Mouse (Mus musculus) C2C12 (cell line): ENCODE data around the gene Atp13a2. TPM values are rescaled to one million over a fixed set of nuclear protein-coding genes. Genes with fewer than 3 reads are reported as not detected.

ENCODE experiments used
- H3K27me3 ChIP-seq: one replicate; pipeline ENCODE4 v1.6.1; 2011; ENCODE audit not compliant: control insufficient read depth, insufficient read depth, insufficient read length
- H3K36me3 ChIP-seq: one replicate; pipeline ENCODE4 v1.6.1; 2011; ENCODE audit not compliant: control insufficient read depth, insufficient read depth
- H3K4me3 ChIP-seq: one replicate; pipeline ENCODE4 v1.5.1; 2011; ENCODE audit warnings: mild to moderate bottlenecking, control low read depth; ENCODE audit not compliant: poor library complexity, insufficient read depth, severe bottlenecking
- H3K79me2 ChIP-seq: one replicate; pipeline ENCODE4 v1.6.1; 2011; ENCODE audit not compliant: control insufficient read depth, insufficient read depth
- H3K79me3 ChIP-seq: one replicate; pipeline ENCODE4 v1.6.1; 2011; ENCODE audit warnings: low read depth, control low read depth
- H3ac ChIP-seq: one replicate; pipeline ENCODE3; 2011; ENCODE audit warnings: low read depth; ENCODE audit not compliant: control insufficient read depth, insufficient read length
- CEBPB ChIP-seq: IDR thresholded peaks from one replicate; pipeline ENCODE4 v1.6.1; 2011; ENCODE audit warnings: low read depth, mild to moderate bottlenecking, control low read depth, moderate library complexity
- CTCF ChIP-seq: IDR thresholded peaks from one replicate; pipeline ENCODE4 v1.5.1; 2011; ENCODE audit not compliant: control insufficient read depth, insufficient read depth, insufficient read length
- FOSL1 ChIP-seq: IDR thresholded peaks from one replicate; pipeline ENCODE4 v1.8.0; 2011; ENCODE audit warnings: mild to moderate bottlenecking, low read length; ENCODE audit not compliant: poor library complexity, insufficient read depth, severe bottlenecking
- MAX ChIP-seq: IDR thresholded peaks from one replicate; pipeline ENCODE4 v1.6.1; 2011; ENCODE audit warnings: mild to moderate bottlenecking, control low read depth
- MYOD1 ChIP-seq: IDR thresholded peaks from one replicate; pipeline ENCODE4 v1.6.1; 2011; ENCODE audit warnings: low read depth; ENCODE audit not compliant: control insufficient read depth, insufficient read length
- MYOG ChIP-seq: IDR thresholded peaks from one replicate; pipeline ENCODE4 v1.6.1; 2011; ENCODE audit not compliant: control insufficient read depth, insufficient read length; ENCODE audit errors: extremely low read depth
- USF1 ChIP-seq: IDR thresholded peaks from one replicate; pipeline ENCODE4 v1.6.1; 2011; ENCODE audit warnings: low read depth, mild to moderate bottlenecking, control low read depth, moderate library complexity
- polyA plus RNA-seq: library from polyadenylated mRNA; unstranded; fragments of >200 nt; fragmentation: generic; extraction: Trizol; gene quantifications from one replicate; pipeline ENCODE4 v1.2.1, GENCODE M21; 2012; ENCODE audit warnings: missing spikeins

The Atp13a2 gene
- polyA plus RNA-seq, 1 experiment = 17.1 TPM

DNA sequence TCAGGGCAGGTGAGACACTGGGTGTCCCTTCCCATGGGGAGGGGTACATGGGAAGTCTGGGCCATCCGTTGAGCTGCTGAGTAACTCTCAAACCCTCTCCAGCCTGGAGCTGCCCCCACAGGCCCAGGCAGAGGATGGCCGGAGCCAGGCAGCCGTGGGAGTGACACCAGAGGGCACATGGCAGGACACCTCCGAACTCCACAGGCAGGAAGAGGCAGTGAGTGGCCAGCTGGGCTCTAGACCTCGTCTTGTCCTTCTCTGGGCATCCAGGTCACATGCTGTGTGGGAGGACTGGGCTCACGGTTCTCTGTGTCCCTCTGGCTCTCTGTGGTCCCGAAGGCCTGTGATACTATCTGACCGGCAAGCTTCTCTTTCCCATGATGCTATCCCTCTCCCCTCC lies 7.2 kb downstream of the Atp13a2 start:
- Histone ChIP-seq H3ac (no peak overlapping the region), H3K79me2 (no peaks in the 10 kb centered on the region), H3K4me3 (no peak overlapping the region), H3K27me3 (no peaks in the 10 kb centered on the region), H3K79me3 (no peaks in the 10 kb centered on the region), H3K36me3 (no peaks in the 10 kb centered on the region)
- no peak for TF ChIP-seq CTCF
- no peak for TF ChIP-seq FOSL1
- TF ChIP-seq MYOD1 = no peak
- no peak for TF ChIP-seq USF1
- TF ChIP-seq MAX = no peak
- no peak for TF ChIP-seq MYOG

DNA sequence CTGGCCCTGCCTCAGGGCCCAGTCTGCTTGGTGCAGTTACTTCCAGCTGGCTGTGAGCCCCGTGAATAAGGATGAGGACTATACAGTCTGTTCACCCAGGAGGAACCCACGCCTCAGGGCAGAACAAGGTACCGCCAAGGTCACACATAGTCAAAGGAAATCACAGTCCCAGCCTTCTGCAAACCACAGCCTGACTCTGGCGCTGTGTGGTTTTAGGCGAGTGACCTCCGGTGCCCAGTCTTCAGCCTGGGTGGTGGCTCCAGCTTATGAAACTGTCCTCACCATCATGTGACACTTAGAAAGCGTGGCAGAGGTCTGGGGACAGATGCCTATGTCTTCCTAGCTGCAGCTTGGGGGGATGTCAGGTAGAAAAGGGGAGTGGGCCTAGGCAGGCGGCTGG lies 9.1 kb downstream of the Atp13a2 start:
- Histone ChIP-seq H3K79me2 (no peaks in the 10 kb centered on the region), H3K27me3 (no peaks in the 10 kb centered on the region), H3K4me3 (no peak overlapping the region), H3K79me3 (no peaks in the 10 kb centered on the region), H3ac (no peak overlapping the region), H3K36me3 (no peaks in the 10 kb centered on the region)
- TF ChIP-seq USF1 = no peak
- TF ChIP-seq CTCF = no peak
- no peak for TF ChIP-seq FOSL1
- no peak for TF ChIP-seq MYOD1
- no peak for TF ChIP-seq MYOG
- TF ChIP-seq MAX = no peak
- no peak for TF ChIP-seq CEBPB

DNA sequence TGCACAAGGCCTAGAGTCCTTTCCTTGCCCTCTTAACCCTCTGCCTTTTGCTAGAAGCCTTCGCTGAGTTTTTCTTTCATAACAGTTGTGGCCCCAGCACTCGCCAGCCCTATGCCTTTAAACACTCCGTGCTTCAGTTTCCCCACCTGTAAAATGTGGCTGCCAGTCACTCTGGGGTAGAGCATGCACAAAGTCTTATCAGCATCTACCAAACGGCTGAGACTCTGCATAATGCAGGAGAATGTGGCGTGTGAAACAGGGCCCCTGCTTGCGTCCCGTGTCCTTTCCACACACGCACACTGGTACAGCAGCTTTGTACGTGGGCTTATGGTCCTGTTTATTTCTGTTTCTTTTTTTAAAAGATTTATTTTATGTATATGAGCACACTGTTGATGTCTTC lies 10.1 kb downstream of the Atp13a2 start:
- Histone ChIP-seq H3ac (no peak overlapping the region), H3K79me2 (no peaks in the 10 kb centered on the region), H3K36me3 (no peaks in the 10 kb centered on the region), H3K4me3 (no peak overlapping the region), H3K79me3 (no peaks in the 10 kb centered on the region), H3K27me3 (no peaks in the 10 kb centered on the region)
- TF ChIP-seq MAX (no peak), MYOD1 (no peak), CTCF (no peak), MYOG (no peak), USF1 (no peak), CEBPB (no peak), FOSL1 (no peak)

DNA sequence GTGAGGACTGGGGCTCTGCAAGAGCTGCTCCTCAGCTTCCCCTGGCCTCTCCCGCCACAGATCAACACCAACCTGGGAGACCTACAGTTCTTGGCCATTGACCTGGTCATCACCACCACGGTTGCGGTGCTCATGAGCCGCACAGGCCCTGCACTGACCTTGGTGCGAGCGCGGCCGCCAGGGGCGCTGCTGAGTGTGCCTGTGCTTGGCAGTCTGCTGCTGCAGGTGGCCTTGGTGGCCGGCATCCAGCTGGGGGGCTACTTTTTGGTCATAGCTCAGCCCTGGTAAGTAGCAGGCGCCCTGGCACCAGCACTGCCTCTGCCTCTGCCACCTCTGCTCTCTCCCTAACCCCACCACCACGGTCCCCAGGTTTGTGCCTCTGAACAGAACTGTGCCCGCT lies 19.3 kb downstream of the Atp13a2 start:
- H3K27me3 ChIP-seq = no peaks in the 10 kb centered on the region
- no peaks in the 10 kb centered on the region for H3K79me3 ChIP-seq
- H3K79me2 ChIP-seq = no peaks in the 10 kb centered on the region
- TF ChIP-seq CEBPB (no peak), CTCF (peak; percentile 68)
- H3K36me3 ChIP-seq = no peaks in the 10 kb centered on the region
- no peak overlapping the region for H3K4me3 ChIP-seq
- H3ac ChIP-seq = no peak overlapping the region

DNA sequence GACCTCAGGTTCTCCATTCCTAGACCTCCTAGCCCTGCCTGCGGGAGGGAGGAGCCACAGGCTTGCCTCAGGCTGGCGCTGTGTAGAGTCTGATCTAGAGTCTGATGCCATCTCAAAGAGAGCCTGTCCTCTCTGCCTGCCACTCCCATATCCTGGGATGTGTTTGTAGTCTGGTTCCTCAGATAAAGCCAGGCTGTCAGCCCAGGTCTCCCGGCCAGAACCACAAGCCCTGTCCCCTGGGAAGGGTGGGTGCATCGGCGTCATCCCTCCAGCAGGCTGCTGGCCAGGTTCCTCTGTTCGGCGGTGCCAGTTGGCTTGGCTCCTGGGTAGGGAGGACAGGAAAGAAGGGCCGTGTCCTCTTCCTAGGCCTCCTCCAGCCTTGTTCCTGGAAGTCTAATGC lies 21.4 kb downstream of the Atp13a2 start:
- no peaks in the 10 kb centered on the region for H3K27me3 ChIP-seq
- TF ChIP-seq CEBPB (no peak), FOSL1 (no peak), MAX (no peak), MYOD1 (no peak), USF1 (no peak), MYOG (no peak), CTCF (no peak)
- H3ac ChIP-seq = no peak overlapping the region
- H3K4me3 ChIP-seq = no peak overlapping the region
- H3K79me2 ChIP-seq = no peaks in the 10 kb centered on the region
- no peaks in the 10 kb centered on the region for H3K79me3 ChIP-seq
- no peaks in the 10 kb centered on the region for H3K36me3 ChIP-seq

DNA sequence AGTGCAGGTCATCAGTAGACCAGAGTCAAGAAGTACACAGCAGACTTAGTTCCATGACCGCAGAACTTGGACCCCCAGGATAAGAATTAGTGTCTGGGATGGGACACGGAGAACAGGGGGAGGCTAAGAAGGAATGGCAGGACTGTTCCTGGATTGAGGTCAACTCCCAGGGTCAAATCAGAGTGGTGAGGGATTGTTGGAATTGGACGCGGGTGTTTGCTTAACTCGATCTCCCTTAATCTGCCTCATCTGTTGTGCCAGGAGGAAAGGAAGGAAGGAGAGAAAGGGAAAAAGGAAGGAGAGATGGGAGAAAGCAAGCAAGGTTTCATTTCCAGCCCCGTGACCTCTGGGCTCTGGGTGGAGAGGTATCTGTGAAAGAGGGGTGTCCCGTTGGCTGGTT lies 23.4 kb downstream of the Atp13a2 start, which contains the start of gene Mfap2:
Mfap2 (plus strand) TSS at position 301 of the 400 bp plus-strand sequence.
- no peaks in the 10 kb centered on the region for H3K79me2 ChIP-seq
- H3K79me3 ChIP-seq = no peaks in the 10 kb centered on the region
- no peaks in the 10 kb centered on the region for H3K36me3 ChIP-seq
- TF ChIP-seq MAX (no peak), CTCF (no peak), MYOG (no peak), CEBPB (no peak), USF1 (no peak), FOSL1 (no peak)
- no peak within 1 kb of the TSS for H3K4me3 ChIP-seq
- no peak within 1 kb of the TSS for H3ac ChIP-seq
- H3K27me3 ChIP-seq = no peaks in the 10 kb centered on the region
